Mouse (Mus musculus): Measurements from ENCODE around the gene Nr5a2. TPM values are rescaled to one million over a fixed set of nuclear protein-coding genes. Genes with fewer than 3 reads are reported as not detected.

Nr5a2 gene
- polyA plus RNA-seq, 1 experiment from 2014 or later, result 1.6 TPM

- Histone ChIP-seq H3K4me1 (no peaks in the 10 kb centered on the region), H3K9me3 (no peaks in the 10 kb centered on the region), H3K9ac (no peak overlapping the region), H3K4me2 (no peak overlapping the region), H3K36me3 (no peaks in the 10 kb centered on the region), H3K27me3 (no peaks in the 10 kb centered on the region), H3K27ac (no peak overlapping the region), H3K4me3 (no peak overlapping the region)
- ATAC-seq (ENCODE audit: insufficient number of reproducible peaks, insufficient read depth, low FRiP score, low TSS enrichment, low read depth), result no peak
- 80% methylated on average over 6 of the region's 6 CpGs for WGBS
These were observed 63.9 kb downstream of the Nr5a2 start for GRCm38 (mm10) chr1:136896351-136896750.

GRCm38 (mm10) chr1:136895877-136896276, 64.4 kb downstream of the Nr5a2 start:
- 89% methylated on average over 8 of the region's 8 CpGs for WGBS
- Histone ChIP-seq H3K4me2 (no peak overlapping the region), H3K9ac (no peak overlapping the region), H3K27ac (no peak overlapping the region), H3K4me1 (no peaks in the 10 kb centered on the region), H3K36me3 (no peaks in the 10 kb centered on the region), H3K9me3 (no peaks in the 10 kb centered on the region), H3K27me3 (no peaks in the 10 kb centered on the region), H3K4me3 (no peak overlapping the region)
- no peak for ATAC-seq (ENCODE audit: insufficient number of reproducible peaks, insufficient read depth, low FRiP score, low TSS enrichment, low read depth)

DNA sequence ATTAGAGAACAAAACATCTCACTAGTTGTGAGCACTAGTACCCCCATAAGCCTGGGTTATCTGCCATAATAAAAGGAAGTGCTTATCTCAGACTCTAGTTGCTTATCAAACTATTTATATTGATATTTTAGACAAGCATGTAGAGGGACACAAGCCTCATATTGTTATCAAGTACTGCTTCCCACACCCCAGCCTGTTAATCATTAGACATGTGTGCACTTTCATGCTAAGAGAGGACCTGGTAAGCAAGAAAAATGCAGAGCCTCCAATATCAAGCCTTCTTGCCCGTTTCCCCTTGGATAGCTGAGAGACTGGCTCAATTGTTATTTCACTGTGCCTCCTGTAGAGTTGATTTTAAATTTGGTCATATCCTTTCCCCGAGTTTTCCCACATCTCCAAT, 65.5 kb downstream of the Nr5a2 start:
- no peak overlapping the region for H3K27ac ChIP-seq
- H3K27me3 ChIP-seq, result no peaks in the 10 kb centered on the region
- H3K4me3 ChIP-seq, result no peak overlapping the region
- H3K9ac ChIP-seq, result no peak overlapping the region
- no peak overlapping the region for H3K4me2 ChIP-seq
- H3K9me3 ChIP-seq, result no peaks in the 10 kb centered on the region
- WGBS, result 59% methylated on average over 2 of the region's 2 CpGs
- no peaks in the 10 kb centered on the region for H3K36me3 ChIP-seq
- no peak for ATAC-seq (ENCODE audit: insufficient number of reproducible peaks, insufficient read depth, low FRiP score, low TSS enrichment, low read depth)
- no peaks in the 10 kb centered on the region for H3K4me1 ChIP-seq

- Histone ChIP-seq H3K27me3 (no peaks in the 10 kb centered on the region), H3K27ac (no peak overlapping the region), H3K36me3 (no peaks in the 10 kb centered on the region), H3K4me2 (no peak overlapping the region), H3K4me3 (no peak overlapping the region), H3K9ac (no peak overlapping the region), H3K9me3 (no peaks in the 10 kb centered on the region), H3K4me1 (no peaks in the 10 kb centered on the region)
- WGBS, result 90% methylated on average over 6 of the region's 6 CpGs
- ATAC-seq (ENCODE audit: insufficient number of reproducible peaks, insufficient read depth, low FRiP score, low TSS enrichment, low read depth), result no peak
These were observed 67.1 kb downstream of the Nr5a2 start for GRCm38 (mm10) chr1:136893162-136893561.

DNA sequence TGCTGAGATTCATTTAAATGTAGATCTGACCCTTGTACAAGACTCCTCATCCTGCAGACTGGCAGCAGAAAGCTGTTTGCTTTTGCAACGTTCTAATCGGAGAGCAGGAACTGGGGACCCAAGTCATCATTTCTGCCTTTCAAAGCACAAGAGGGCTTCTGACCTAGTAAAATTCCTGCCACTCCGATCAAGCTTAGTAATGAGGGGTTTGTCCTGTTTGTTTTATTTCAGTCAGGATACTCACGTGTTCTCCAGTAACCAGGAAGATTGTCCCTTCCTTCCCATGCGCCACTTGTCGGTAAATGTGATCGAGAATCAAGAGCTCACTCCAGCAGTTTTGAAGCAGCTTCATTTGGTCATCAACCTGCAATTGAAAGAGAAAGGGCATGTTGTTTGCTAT, 69.8 kb downstream of the Nr5a2 start:
- Histone ChIP-seq H3K36me3 (no peaks in the 10 kb centered on the region), H3K4me2 (no peak overlapping the region), H3K4me3 (no peak overlapping the region), H3K9ac (no peak overlapping the region), H3K9me3 (no peaks in the 10 kb centered on the region), H3K27me3 (no peaks in the 10 kb centered on the region), H3K27ac (no peak overlapping the region), H3K4me1 (no peaks in the 10 kb centered on the region)
- no peak for ATAC-seq (ENCODE audit: insufficient number of reproducible peaks, insufficient read depth, low FRiP score, low TSS enrichment, low read depth)
- WGBS, result 80% methylated on average over 7 of the region's 7 CpGs

GRCm38 (mm10) chr1:136888704-136889103, 71.5 kb downstream of the Nr5a2 start:
- Histone ChIP-seq H3K4me3 (no peak overlapping the region), H3K9ac (no peak overlapping the region), H3K4me2 (no peak overlapping the region), H3K36me3 (no peaks in the 10 kb centered on the region), H3K4me1 (no peaks in the 10 kb centered on the region), H3K27me3 (no peaks in the 10 kb centered on the region), H3K27ac (no peak overlapping the region), H3K9me3 (no peaks in the 10 kb centered on the region)
- WGBS, result 66% methylated on average over 6 of the region's 6 CpGs
- no peak for ATAC-seq (ENCODE audit: insufficient number of reproducible peaks, insufficient read depth, low FRiP score, low TSS enrichment, low read depth)

- H3K4me1 ChIP-seq, result no peaks in the 10 kb centered on the region
- no peaks in the 10 kb centered on the region for H3K27me3 ChIP-seq
- H3K9ac ChIP-seq, result no peak overlapping the region
- ATAC-seq (ENCODE audit: insufficient number of reproducible peaks, insufficient read depth, low FRiP score, low TSS enrichment, low read depth), result no peak
- H3K9me3 ChIP-seq, result no peaks in the 10 kb centered on the region
- H3K36me3 ChIP-seq, result no peaks in the 10 kb centered on the region
- H3K27ac ChIP-seq, result no peak overlapping the region
- H3K4me2 ChIP-seq, result no peak overlapping the region
- H3K4me3 ChIP-seq, result no peak overlapping the region
- 40% methylated on average over 6 of the region's 6 CpGs for WGBS
These were observed 73.6 kb downstream of the Nr5a2 start for GRCm38 (mm10) chr1:136886678-136887077.

DNA sequence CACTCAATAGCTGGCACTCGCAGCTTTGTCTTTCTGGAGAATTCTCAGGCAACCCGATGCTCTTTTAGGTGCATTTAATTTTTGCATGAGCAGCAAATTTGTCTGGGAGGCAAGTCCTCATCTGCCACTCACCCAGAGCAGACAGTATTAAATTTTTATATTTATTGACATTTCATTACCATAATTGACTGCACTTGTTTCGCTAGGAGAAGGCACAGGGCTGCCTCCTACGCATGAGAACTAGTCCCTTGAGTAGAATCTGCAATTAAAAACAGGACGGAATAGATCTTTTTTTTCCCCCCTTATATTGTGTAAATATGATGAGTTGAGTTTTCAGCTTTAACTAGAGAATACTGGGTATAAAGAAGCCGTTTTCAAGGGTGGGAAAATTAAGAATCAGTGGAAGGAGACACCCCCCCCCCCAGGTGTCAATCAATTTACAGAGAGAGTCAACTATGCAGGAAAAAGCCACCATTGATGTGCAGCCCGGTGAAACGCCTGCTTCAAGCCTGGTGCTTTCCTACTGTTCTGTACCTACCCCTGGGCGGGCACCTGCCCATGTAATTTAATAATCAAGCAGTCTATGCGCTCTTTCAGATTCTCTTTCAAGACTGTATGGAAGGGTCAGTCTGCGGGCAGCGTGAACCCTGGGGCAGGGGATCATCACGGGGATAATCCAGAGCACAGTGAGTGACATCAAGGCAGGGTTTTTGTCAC, 76.6 kb downstream of the Nr5a2 start:
- 65% methylated on average over 13 of the region's 13 CpGs for WGBS
- no peaks in the 10 kb centered on the region for H3K27me3 ChIP-seq

DNA sequence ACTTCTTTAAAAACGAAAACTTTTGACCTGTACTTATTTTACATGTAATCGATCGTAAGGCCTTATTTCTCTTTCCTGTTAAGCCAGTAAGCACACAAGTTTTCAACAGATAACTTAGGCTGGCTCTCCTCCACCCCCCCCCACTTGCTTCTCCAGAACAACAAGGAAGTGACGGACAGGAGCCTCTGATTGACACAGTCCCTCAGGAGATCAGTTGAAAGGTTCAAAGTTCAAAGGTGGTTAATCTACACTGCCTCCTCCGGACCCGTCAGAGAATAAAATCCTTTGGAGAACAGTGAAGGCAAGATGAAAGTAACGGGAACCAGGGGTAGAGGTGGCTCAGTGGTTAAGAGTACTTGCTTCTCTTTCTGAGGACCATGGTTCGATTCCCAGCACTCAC, 80.0 kb downstream of the Nr5a2 start:
- no peak overlapping the region for H3K4me2 ChIP-seq
- H3K9ac ChIP-seq, result no peak overlapping the region
- H3K27ac ChIP-seq, result no peak overlapping the region
- ATAC-seq (ENCODE audit: insufficient number of reproducible peaks, insufficient read depth, low FRiP score, low TSS enrichment, low read depth), result no peak
- 78% methylated on average over 8 of the region's 8 CpGs for WGBS
- no peaks in the 10 kb centered on the region for H3K27me3 ChIP-seq
- no peak overlapping the region for H3K4me3 ChIP-seq
- H3K36me3 ChIP-seq, result no peaks in the 10 kb centered on the region
- no peaks in the 10 kb centered on the region for H3K4me1 ChIP-seq
- no peaks in the 10 kb centered on the region for H3K9me3 ChIP-seq

More for the DNA sequence above, 76.6 kb downstream of the Nr5a2 start:
- H3K4me1 ChIP-seq, result no peaks in the 10 kb centered on the region
- H3K4me2 ChIP-seq, result no peak overlapping the region
- H3K4me3 ChIP-seq, result no peak overlapping the region
- ATAC-seq (ENCODE audit: insufficient number of reproducible peaks, insufficient read depth, low FRiP score, low TSS enrichment, low read depth), result no peak
- no peaks in the 10 kb centered on the region for H3K36me3 ChIP-seq
- H3K9me3 ChIP-seq, result no peaks in the 10 kb centered on the region
- no peak overlapping the region for H3K9ac ChIP-seq
- H3K27ac ChIP-seq, result no peak overlapping the region

- no peak overlapping the region for H3K4me2 ChIP-seq
- H3K9ac ChIP-seq, result no peak overlapping the region
These were observed 85.2 kb downstream of the Nr5a2 start for GRCm38 (mm10) chr1:136875006-136875405.

GRCm38 (mm10) chr1:136868955-136869354, 91.3 kb downstream of the Nr5a2 start:
- no peaks in the 10 kb centered on the region for H3K9me3 ChIP-seq
- H3K4me2 ChIP-seq, result no peak overlapping the region
- no peaks in the 10 kb centered on the region for H3K36me3 ChIP-seq
- WGBS, result 42% methylated on average over 6 of the region's 6 CpGs
- H3K4me1 ChIP-seq, result peaks cover 12% of the 10 kb centered on the region
- H3K27ac ChIP-seq, result no peak overlapping the region
- ATAC-seq (ENCODE audit: insufficient number of reproducible peaks, insufficient read depth, low FRiP score, low TSS enrichment, low read depth), result no peak
- H3K27me3 ChIP-seq, result no peaks in the 10 kb centered on the region
- no peak overlapping the region for H3K9ac ChIP-seq
- no peak overlapping the region for H3K4me3 ChIP-seq

More at GRCm38 (mm10) chr1:136875006-136875405, 85.2 kb downstream of the Nr5a2 start:
- no peak overlapping the region for H3K27ac ChIP-seq
- no peaks in the 10 kb centered on the region for H3K4me1 ChIP-seq
- H3K9me3 ChIP-seq, result no peaks in the 10 kb centered on the region
- no peaks in the 10 kb centered on the region for H3K27me3 ChIP-seq
- ATAC-seq (ENCODE audit: insufficient number of reproducible peaks, insufficient read depth, low FRiP score, low TSS enrichment, low read depth), result no peak
- 91% methylated on average over 3 of the region's 3 CpGs for WGBS
- H3K36me3 ChIP-seq, result no peaks in the 10 kb centered on the region
- no peak overlapping the region for H3K4me3 ChIP-seq

GRCm38 (mm10) chr1:136868285-136868684, 92.0 kb downstream of the Nr5a2 start:
- Histone ChIP-seq H3K9ac (no peak overlapping the region), H3K27me3 (no peaks in the 10 kb centered on the region), H3K4me2 (no peak overlapping the region), H3K27ac (no peak overlapping the region), H3K36me3 (no peaks in the 10 kb centered on the region), H3K9me3 (no peaks in the 10 kb centered on the region), H3K4me3 (no peak overlapping the region), H3K4me1 (peaks cover 12% of the 10 kb centered on the region)
- 79% methylated on average over 5 of the region's 5 CpGs for WGBS
- ATAC-seq (ENCODE audit: insufficient number of reproducible peaks, insufficient read depth, low FRiP score, low TSS enrichment, low read depth), result no peak
